Mouse (Mus musculus) brain, adult 2 months (tissue): ENCODE results near the gene Prkra.
"Not testable (repeated sequence)": the region's sequence is repeated elsewhere in the genome, so short reads cannot be mapped to it uniquely, and the experiment has no call there.

Experiments used
- DNase-seq: peaks from one replicate; pipeline ENCODE4 v3.0.0; 2011; ENCODE audit warnings: low read depth, low spot score

Prkra gene

GRCm38 (mm10) chr2:76655444-76655843 lies 7.6 kb upstream of the Prkra start:
- no peak for DNase-seq

GRCm38 (mm10) chr2:76654646-76655045 lies 6.8 kb upstream of the Prkra start:
- no peak for DNase-seq

- no peak for DNase-seq
Observed at GRCm38 (mm10) chr2:76653070-76653469, 5.3 kb upstream of the Prkra start.

GRCm38 (mm10) chr2:76648666-76649141 lies 889 bp upstream of the Prkra start:
- DNase-seq: peak; percentile 55

GRCm38 (mm10) chr2:76647441-76647869 lies 360 bp downstream of the Prkra start:
- peak; percentile 28 for DNase-seq

GRCm38 (mm10) chr2:76643801-76644200 lies 4.0 kb downstream of the Prkra start:
- no peak for DNase-seq

GRCm38 (mm10) chr2:76639637-76640036 lies 8.2 kb downstream of the Prkra start:
- DNase-seq: no peak

- DNase-seq: no peak
Observed at GRCm38 (mm10) chr2:76631600-76631999, 16.2 kb downstream of the Prkra start.

GRCm38 (mm10) chr2:76630293-76630692 lies 17.5 kb downstream of the Prkra start:
- DNase-seq: no peak

- DNase-seq: not testable (repeated sequence)
Observed at GRCm38 (mm10) chr2:76622316-76622715, 25.5 kb downstream of the Prkra start.

- DNase-seq: no peak
Observed at GRCm38 (mm10) chr2:76621724-76622123, 26.1 kb downstream of the Prkra start.

GRCm38 (mm10) chr2:76620188-76620587 lies 27.6 kb downstream of the Prkra start:
- DNase-seq: no peak

- peak; percentile 78 for DNase-seq
Observed at GRCm38 (mm10) chr2:76618078-76618477, 29.7 kb downstream of the Prkra start.

GRCm38 (mm10) chr2:76611996-76612395 lies 35.8 kb downstream of the Prkra start:
- no peak for DNase-seq

GRCm38 (mm10) chr2:76610326-76611104 lies 37.3 kb downstream of the Prkra start:
- DNase-seq: no peak

- peak; percentile 36 for DNase-seq
Observed at GRCm38 (mm10) chr2:76606704-76607103, 41.1 kb downstream of the Prkra start.

- DNase-seq: no peak
Observed at GRCm38 (mm10) chr2:76602256-76602655, 45.6 kb downstream of the Prkra start.

- peak; percentile 26 for DNase-seq
Observed at GRCm38 (mm10) chr2:76599214-76599613, 48.6 kb downstream of the Prkra start.

GRCm38 (mm10) chr2:76597521-76597920 lies 50.3 kb downstream of the Prkra start:
- DNase-seq: no peak

GRCm38 (mm10) chr2:76592401-76592924 lies 55.4 kb downstream of the Prkra start:
- no peak for DNase-seq

- DNase-seq: no peak
Observed at GRCm38 (mm10) chr2:76590221-76590620, 57.6 kb downstream of the Prkra start.

- no peak for DNase-seq
Observed at GRCm38 (mm10) chr2:76586906-76587305, 60.9 kb downstream of the Prkra start.

- DNase-seq: no peak
Observed at GRCm38 (mm10) chr2:76585090-76585489, 62.7 kb downstream of the Prkra start.
